ENCODE assay signal across 11 mouse cellular contexts in genomic region chr5:146896973-146897372, GRCm38 (mm10). TPM values are rescaled to one million over a fixed set of nuclear protein-coding genes. Genes with fewer than 3 reads are reported as not detected.
DNase-seq lines count a peak whose midpoint lies in the region; ATAC-seq and TF ChIP-seq lines count a peak whose summit lies in the region.
"Had no signal": no experiment of that assay in that cellular context is flagged by ENCODE, and none has a peak within 500 bp of the region (broad histone marks: within the 10 kb centered on the region; RNA-seq: fewer than 3 reads in every experiment).

No protein-coding gene starts in this region.

- peak overlapping the region; percentile 52 for H3K4me3 ChIP-seq in spleen, adult 2 months (ENCODE audit: extremely low read depth, insufficient read depth, insufficient read length)
- no peak overlapping the region for H3K4me3 ChIP-seq in liver, postnatal 0 days (ENCODE audit: low read depth, low read length)
- H3K4me3 ChIP-seq: heart, embryonic 13.5 days; neural tube, embryonic 13.5 days had no signal

- peak; percentile 29; the same call in 1 of the 2 replicates for TF ChIP-seq EP300 in liver, postnatal 0 days (IDR thresholded peaks at IDR 0.05; ENCODE audit: low read depth)

- intact Hi-C loops in left cerebral cortex, postnatal 36 days (cut with DNase I): loop anchor here (5.0 kb wide), 1 partner anchor 50 kb away; the partner anchor contains the start of gene Rasl11a

- no peak overlapping the region; the same call in 1 of the 2 replicates for H3K9ac ChIP-seq in liver, postnatal 0 days (replicated peaks)
- H3K9ac ChIP-seq: heart, embryonic 13.5 days; neural tube, embryonic 13.5 days had no signal

- H3K36me3 ChIP-seq in spleen, adult 2 months (ENCODE audit: control insufficient read depth, insufficient read depth, low read length): no peaks in the 10 kb centered on the region
- H3K36me3 ChIP-seq in liver, postnatal 0 days (replicated peaks; ENCODE audit: insufficient read depth, low read length): no peaks in the 10 kb centered on the region
- H3K36me3 ChIP-seq: heart, embryonic 13.5 days; neural tube, embryonic 13.5 days had no signal

- H3K4me2 ChIP-seq in liver, postnatal 0 days (ENCODE audit: low read depth, low read length): peak overlapping the region; percentile 38
- H3K4me2 ChIP-seq: heart, embryonic 13.5 days; neural tube, embryonic 13.5 days had no signal

- no peak for TF ChIP-seq CTCF in spleen, adult 2 months (IDR thresholded peaks at IDR 0.05; ENCODE audit: extremely low read depth, insufficient read depth, insufficient read length, insufficient replicate concordance)
- TF ChIP-seq CTCF in liver, postnatal 0 days (IDR thresholded peaks at IDR 0.05; ENCODE audit: low read depth): no peak

- 19% methylated on average over 13 of the region's 13 CpGs for WGBS in spleen, adult 2 months
- WGBS in liver, postnatal 0 days (ENCODE audit: insufficient replicate concordance): 36% methylated on average over 13 of the region's 13 CpGs

- H3K4me1 ChIP-seq in spleen, adult 2 months (ENCODE audit: control insufficient read depth, insufficient read depth, insufficient read length): peaks cover 4% of the 10 kb centered on the region; the same call in 1 of the 2 replicates
- H3K4me1 ChIP-seq in liver, postnatal 0 days (ENCODE audit: insufficient read depth): no peaks in the 10 kb centered on the region; the same call in 1 of the 2 replicates
- H3K4me1 ChIP-seq: heart, embryonic 13.5 days; neural tube, embryonic 13.5 days had no signal

- TF ChIP-seq POLR2A in spleen, adult 2 months (IDR thresholded peaks at IDR 0.05; ENCODE audit: low read depth, low read length): no peak

- peak in 1 of 2 experiments; percentile 34 for DNase-seq in spleen, adult 2 months (ENCODE audit: low read depth in 1 of 2, low spot score in 2 of 2)
- no peak for DNase-seq in spleen, adult 12 weeks (ENCODE audit: low spot score)
- DNase-seq in liver, postnatal 0 days: no peak
- no peak for DNase-seq in right cerebral cortex, adult 18-20 months
- no peak for DNase-seq in cerebellum, postnatal 10 days
- DNase-seq in left cerebral cortex, postnatal 36 days (ENCODE audit: low spot score in 2 of 2): no peak
- DNase-seq: thymus, postnatal 25 days had no signal

- H3K9me3 ChIP-seq in liver, postnatal 0 days (ENCODE audit: low read length): peaks cover 3% of the 10 kb centered on the region; the same call in 1 of the 2 replicates
- H3K9me3 ChIP-seq: neural tube, embryonic 13.5 days had no signal

- peak; percentile 92 for ATAC-seq in activated CD4-positive, CD25-positive, alpha-beta regulatory T cell, adult 4 months
- peak; percentile 60 for ATAC-seq in liver, postnatal 0 days

- no peak overlapping the region; the same call in 1 of the 2 replicates for H3K27ac ChIP-seq in spleen, adult 2 months (ENCODE audit: insufficient read depth, low read length)
- no peak overlapping the region for H3K27ac ChIP-seq in liver, postnatal 0 days (ENCODE audit: low read depth)
- H3K27ac ChIP-seq: heart, embryonic 13.5 days; macrophage; neural tube, embryonic 13.5 days had no signal

- no peaks in the 10 kb centered on the region for H3K27me3 ChIP-seq in spleen, adult 2 months (ENCODE audit: control insufficient read depth, insufficient read depth, low read length)
- no peaks in the 10 kb centered on the region for H3K27me3 ChIP-seq in liver, postnatal 0 days (ENCODE audit: insufficient read depth, low read length)
- H3K27me3 ChIP-seq: heart, embryonic 13.5 days; neural tube, embryonic 13.5 days had no signal

RNA-seq across cellular contexts. Expression of gene Gtf3a, which starts 51.5 kb away (rescaled TPM):
- 40.5 and 74.9 TPM in 2 replicates for polyA plus RNA-seq in spleen, adult 2 months (2012; rRNA removed)
- polyA plus RNA-seq in activated CD4-positive, CD25-positive, alpha-beta regulatory T cell, adult 4 months (2017; shearing (Covaris generic)): 10 to 100 TPM; 35.6 to 46.4 TPM
- polyA plus RNA-seq in liver, postnatal 0 days (2015; fragmentation: Nextera tagmentation; extraction: Ambion mirVana): 31.6 and 33.5 TPM in 2 replicates
- total RNA-seq in left cerebral cortex, postnatal 36 days (2021): 10 to 100 TPM; 21.0 to 27.2 TPM

RNA-seq across cellular contexts. Expression of gene Rasl11a, which starts 52.1 kb away (rescaled TPM):
- polyA plus RNA-seq in spleen, adult 2 months (2012; rRNA removed): 8.2 and 9.1 TPM in 2 replicates
- 1 to 10 TPM; 2.1 to 6.0 TPM for polyA plus RNA-seq in activated CD4-positive, CD25-positive, alpha-beta regulatory T cell, adult 4 months (2017; shearing (Covaris generic))
- 3.0 and 3.1 TPM in 2 replicates for polyA plus RNA-seq in liver, postnatal 0 days (2015; fragmentation: Nextera tagmentation; extraction: Ambion mirVana)
- 1 to 10 TPM; 6.7 to 9.1 TPM for total RNA-seq in left cerebral cortex, postnatal 36 days (2021)
- polyA plus RNA-seq: macrophage had no signal
